Mouse (Mus musculus) CH12.LX (cell line): Measurements from ENCODE around the gene Jaml. TPM values are rescaled to one million over a fixed set of nuclear protein-coding genes. Genes with fewer than 3 reads are reported as not detected.

ENCODE experiments used
- DNase-seq: peaks from one replicate; pipeline ENCODE4 v3.0.0-alpha.2; 2013; ENCODE audit errors: extremely low read depth
- H3K27ac ChIP-seq: 2 replicates; pipeline ENCODE4 v1.5.1; 2012; ENCODE audit warnings: low read depth, mild to moderate bottlenecking, control low read depth, moderate library complexity; ENCODE audit not compliant: insufficient read depth
- H3K27me3 ChIP-seq: replicated peaks from 2 replicates; pipeline ENCODE3; 2012; ENCODE audit warnings: inconsistent platforms
- H3K36me3 ChIP-seq, 2 experiments: replicated peaks in 1 of 2; 2 replicates each; pipeline versions ENCODE3 to v1.6.1; 2012; ENCODE audit warnings: inconsistent platforms in 1 of 2, low read length in 1 of 2, mild to moderate bottlenecking in 1 of 2, mixed read lengths in 1 of 2, moderate library complexity in 1 of 2; ENCODE audit not compliant: control insufficient read depth in 1 of 2, insufficient read depth in 1 of 2
- H3K4me1 ChIP-seq, 2 experiments: 2 replicates each; pipeline ENCODE4 v1.6.1; 2012; ENCODE audit warnings: inconsistent platforms in 1 of 2, moderate library complexity in 1 of 2; ENCODE audit not compliant: insufficient read depth in 2 of 2, control insufficient read depth in 1 of 2
- H3K4me2 ChIP-seq: 2 replicates; pipeline ENCODE4 v1.6.1; 2012; ENCODE audit warnings: low read depth, mild to moderate bottlenecking, control low read depth; ENCODE audit not compliant: poor library complexity, insufficient read depth, severe bottlenecking
- H3K4me3 ChIP-seq, 3 experiments: fragments of 150-350 bp in 1 of 3; sonication (generic) in 1 of 3; replicated peaks in 1 of 3; 2 replicates each; pipeline versions ENCODE3 to v1.5.1; 2011 to 2012; ENCODE audit warnings: low read depth in 2 of 3, low read length in 2 of 3, mild to moderate bottlenecking in 2 of 3, moderate library complexity in 2 of 3, control low read depth in 1 of 3, improper control_type of control experiment in 1 of 3, inconsistent platforms in 1 of 3, mixed read lengths in 1 of 3; ENCODE audit not compliant: poor library complexity in 1 of 3
- H3K79me2 ChIP-seq: replicated peaks from 2 replicates; pipeline ENCODE4 v1.6.1; 2012; ENCODE audit warnings: mild to moderate bottlenecking, moderate library complexity; ENCODE audit not compliant: control insufficient read depth, poor library complexity, insufficient read depth, severe bottlenecking; ENCODE audit errors: extremely low read depth
- H3K9ac ChIP-seq: 2 replicates; pipeline ENCODE4 v1.6.1; 2012; ENCODE audit warnings: low read depth, mild to moderate bottlenecking, control low read depth, moderate library complexity; ENCODE audit not compliant: insufficient read depth
- H3K9me3 ChIP-seq: replicated peaks from 2 replicates; pipeline ENCODE3; 2012; ENCODE audit warnings: low read length, inconsistent platforms, mixed read lengths
- CHD2 ChIP-seq: IDR thresholded peaks from 2 replicates; pipeline ENCODE4 v1.6.1; 2011; ENCODE audit warnings: low read length, improper control_type of control experiment
- E2F4 ChIP-seq: IDR thresholded peaks from 2 replicates; pipeline ENCODE4 v1.6.1; 2011; ENCODE audit warnings: low read depth, low read length, improper control_type of control experiment; ENCODE audit not compliant: insufficient replicate concordance
- ELF1 ChIP-seq: IDR thresholded peaks from 2 replicates; pipeline ENCODE4 v1.6.1; 2014; ENCODE audit warnings: low read depth, mild to moderate bottlenecking, inconsistent platforms, low read length, improper control_type of control experiment
- EP300 ChIP-seq: IDR thresholded peaks from 2 replicates; pipeline ENCODE4 v1.6.1; 2011; ENCODE audit warnings: low read length, improper control_type of control experiment
- GABPA ChIP-seq: IDR thresholded peaks from 2 replicates; pipeline ENCODE4 v1.6.1; 2012; ENCODE audit warnings: low read depth, low read length, improper control_type of control experiment, inconsistent platforms; ENCODE audit not compliant: insufficient replicate concordance
- HCFC1 ChIP-seq: IDR thresholded peaks from 2 replicates; pipeline ENCODE4 v1.6.1; 2012; ENCODE audit warnings: low read depth, mild to moderate bottlenecking, inconsistent platforms, low read length, improper control_type of control experiment
- IRF4 ChIP-seq: IDR thresholded peaks from 2 replicates; pipeline ENCODE4 v1.6.1; 2014; ENCODE audit warnings: low read depth, mild to moderate bottlenecking, inconsistent platforms, low read length, improper control_type of control experiment
- JUN ChIP-seq: IDR thresholded peaks from 2 replicates; pipeline ENCODE4 v1.6.1; 2011; ENCODE audit warnings: low read depth, mild to moderate bottlenecking, low read length, improper control_type of control experiment, moderate library complexity; ENCODE audit not compliant: insufficient read depth
- JUND ChIP-seq: conservative IDR thresholded peaks from 2 replicates; pipeline ENCODE4 v1.6.1; 2011; ENCODE audit warnings: low read depth, low read length, improper control_type of control experiment
- KAT2A ChIP-seq: IDR thresholded peaks from 2 replicates; pipeline ENCODE4 v1.6.1; 2012; ENCODE audit warnings: low read length, improper control_type of control experiment, inconsistent platforms; ENCODE audit not compliant: insufficient replicate concordance
- MAFK ChIP-seq: IDR thresholded peaks from 2 replicates; pipeline ENCODE4 v1.6.1; 2011; ENCODE audit warnings: low read length, improper control_type of control experiment; ENCODE audit not compliant: insufficient replicate concordance
- MAX ChIP-seq: IDR thresholded peaks from 2 replicates; pipeline ENCODE4 v1.6.1; 2011; ENCODE audit warnings: low read length, improper control_type of control experiment
- MAZ ChIP-seq: IDR thresholded peaks from 2 replicates; pipeline ENCODE4 v1.6.1; 2012; ENCODE audit warnings: low read depth, mild to moderate bottlenecking, inconsistent platforms, low read length, improper control_type of control experiment, moderate library complexity
- MEF2A ChIP-seq: IDR thresholded peaks from 2 replicates; pipeline ENCODE4 v1.6.1; 2014; ENCODE audit warnings: low read depth, mild to moderate bottlenecking, inconsistent platforms, low read length, improper control_type of control experiment, borderline replicate concordance
- MXI1 ChIP-seq: IDR thresholded peaks from 2 replicates; pipeline ENCODE4 v1.6.1; 2011; ENCODE audit warnings: mild to moderate bottlenecking, low read depth, low read length, improper control_type of control experiment
- NRF1 ChIP-seq: IDR thresholded peaks from 2 replicates; pipeline ENCODE4 v1.6.1; 2014; ENCODE audit warnings: low read depth, mild to moderate bottlenecking, inconsistent platforms, low read length, improper control_type of control experiment, moderate library complexity
- PAX5 ChIP-seq: IDR thresholded peaks from 2 replicates; pipeline ENCODE4 v1.6.1; 2012; ENCODE audit warnings: low read length, inconsistent platforms, mixed read lengths
- RAD21 ChIP-seq: IDR thresholded peaks from 2 replicates; pipeline ENCODE4 v1.6.1; 2011; ENCODE audit warnings: low read depth, mild to moderate bottlenecking, low read length, improper control_type of control experiment, moderate library complexity
- RCOR1 ChIP-seq: conservative IDR thresholded peaks from 2 replicates; pipeline ENCODE4 v1.6.1; 2012; ENCODE audit warnings: low read depth, mild to moderate bottlenecking, inconsistent platforms, low read length, improper control_type of control experiment
- SIN3A ChIP-seq: IDR thresholded peaks from 2 replicates; pipeline ENCODE4 v1.6.1; 2012; ENCODE audit warnings: low read length, improper control_type of control experiment, inconsistent platforms
- SMC3 ChIP-seq: IDR thresholded peaks from 2 replicates; pipeline ENCODE4 v1.6.1; 2011; ENCODE audit warnings: low read depth, low read length, improper control_type of control experiment
- TBP ChIP-seq: conservative IDR thresholded peaks from 2 replicates; pipeline ENCODE4 v1.6.1; 2011; ENCODE audit warnings: low read depth, low read length, improper control_type of control experiment
- TCF12 ChIP-seq: IDR thresholded peaks from 2 replicates; pipeline ENCODE4 v1.6.1; 2014; ENCODE audit warnings: low read depth, mild to moderate bottlenecking, inconsistent platforms, low read length, improper control_type of control experiment
- UBTF ChIP-seq: IDR thresholded peaks from 2 replicates; pipeline ENCODE4 v1.6.1; 2012; ENCODE audit warnings: low read depth, mild to moderate bottlenecking, inconsistent platforms, low read length, improper control_type of control experiment, moderate library complexity
- USF1 ChIP-seq: IDR thresholded peaks from 2 replicates; pipeline ENCODE4 v1.6.1; 2014; ENCODE audit warnings: low read depth, mild to moderate bottlenecking, inconsistent platforms, low read length, improper control_type of control experiment
- USF2 ChIP-seq: conservative IDR thresholded peaks from 2 replicates; pipeline ENCODE4 v1.6.1; 2011; ENCODE audit warnings: low read depth, low read length, improper control_type of control experiment
- ZC3H11A ChIP-seq: IDR thresholded peaks from 2 replicates; pipeline ENCODE4 v1.6.1; 2012; ENCODE audit warnings: low read depth, mild to moderate bottlenecking, inconsistent platforms, low read length, improper control_type of control experiment
- ZKSCAN1 ChIP-seq: IDR thresholded peaks from 2 replicates; pipeline ENCODE4 v1.6.1; 2012; ENCODE audit warnings: low read depth, inconsistent platforms, low read length, improper control_type of control experiment, borderline replicate concordance
- dilution Hi-C: fragments of 300-500 bp; cut with MboI; formaldehyde crosslinking; loops from 2 replicates; pipeline ENCODE4 v1.14.3; 2020; ENCODE audit warnings: low sequenced_read_pairs; ENCODE audit not compliant: extremely low pct_unique_long_range_greater_than_20kb, extremely low pct_ligation_motif_present
- in situ Hi-C: fragments of 300-500 bp; cut with MboI; formaldehyde crosslinking; loops from 3 replicates; pipeline ENCODE4 v1.14.3; 2019; ENCODE audit warnings: low sequenced_read_pairs, low pct_ligation_motif_present, low pct_unique_long_range_greater_than_20kb, mixed read lengths
- polyA plus RNA-seq: library from polyadenylated mRNA; unstranded; fragments of >175 nt; gene quantifications from 2 replicates; pipeline ENCODE4 v1.2.1, GENCODE M21; 2012; ENCODE audit warnings: low read depth; ENCODE audit not compliant: insufficient read length
- total RNA-seq, 2 experiments: library from RNA; depleted of rRNA; stranded (reverse); fragments of 300-350 nt in 1 of 2; fragments of >200 nt in 1 of 2; gene quantifications; 2 replicates each; pipeline ENCODE4 v1.2.3; 2012 to 2014

Jaml gene
- total and polyA plus RNA-seq, 3 experiments, result 0.51 to 1.1 (median 0.87) TPM

DNA sequence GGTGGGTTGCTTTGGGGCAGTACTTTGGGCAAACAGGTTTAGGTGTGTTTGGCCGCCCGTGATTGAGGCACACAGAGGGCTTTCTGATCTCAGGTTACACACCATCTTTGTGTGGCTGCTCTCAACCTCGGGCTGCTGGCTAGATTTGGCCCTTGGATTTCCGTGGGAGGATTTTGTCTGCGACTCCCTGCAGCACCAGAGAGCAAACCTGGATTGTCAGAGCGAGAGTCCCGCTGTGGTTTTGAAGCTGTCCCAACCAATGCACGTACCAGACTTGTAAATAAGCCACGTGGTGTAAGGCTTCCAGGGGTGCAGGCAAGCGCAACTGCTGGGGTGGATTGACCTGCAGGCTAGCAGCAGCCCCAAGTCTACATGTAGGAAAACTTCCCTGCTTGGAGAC, 36.0 kb upstream of the Jaml start (continued):
- TF ChIP-seq TCF12 (no peak), ELF1 (no peak), SMC3 (no peak), MXI1 (no peak; the same call in 1 of the 2 replicates), JUND (no peak)

- no peak overlapping the region for H3K4me3 ChIP-seq
- in situ Hi-C loops, result no loop called here
- no peak overlapping the region for H3K4me2 ChIP-seq
- no peak for DNase-seq
- TF ChIP-seq EP300, result no peak
- TF ChIP-seq MAZ, result no peak
- no peak for TF ChIP-seq KAT2A
- no peak for TF ChIP-seq CHD2
- TF ChIP-seq USF2, result no peak
- TF ChIP-seq NRF1, result no peak
- TF ChIP-seq IRF4, result no peak
- no peak for TF ChIP-seq RCOR1
- TF ChIP-seq MAX, result no peak
- TF ChIP-seq ZKSCAN1, result no peak
- TF ChIP-seq MEF2A, result no peak
- H3K27me3 ChIP-seq, result no peaks in the 10 kb centered on the region
- H3K27ac ChIP-seq, result no peak overlapping the region
- dilution Hi-C loops, result no loop called here
- no peaks in the 10 kb centered on the region for H3K79me2 ChIP-seq
- no peak overlapping the region for H3K9ac ChIP-seq
- H3K36me3 ChIP-seq, result no peaks in the 10 kb centered on the region
- peaks cover 16 to 28% of the 10 kb centered on the region in 2 experiments for H3K4me1 ChIP-seq
- H3K9me3 ChIP-seq, result no peaks in the 10 kb centered on the region
Observed at GRCm38 (mm10) chr9:45046973-45047372, 32.0 kb upstream of the Jaml start.

DNA sequence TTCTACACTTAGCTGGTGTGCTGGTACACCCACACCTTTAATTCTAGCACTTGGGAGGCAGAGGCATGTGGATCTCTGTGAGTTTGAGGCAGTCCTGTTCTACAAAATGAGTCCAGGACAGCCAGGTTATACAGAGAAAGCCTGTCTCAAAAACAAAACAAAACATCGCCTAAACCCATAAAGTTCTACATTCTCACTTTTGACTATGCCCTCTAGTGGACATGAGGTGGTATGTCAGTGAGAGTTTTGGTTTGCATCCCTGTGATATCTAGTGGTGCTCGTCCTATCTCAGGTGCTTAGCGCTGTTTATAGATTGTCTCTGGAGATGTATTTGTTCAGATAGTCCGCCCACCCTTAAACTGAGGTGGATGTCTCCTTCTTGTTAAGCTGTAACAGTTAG, 30.5 kb upstream of the Jaml start:
- no peaks in the 10 kb centered on the region for H3K36me3 ChIP-seq
- H3K9me3 ChIP-seq, result no peaks in the 10 kb centered on the region
- H3K9ac ChIP-seq, result no peak overlapping the region; the same call in 1 of the 2 replicates
- H3K27me3 ChIP-seq, result no peaks in the 10 kb centered on the region
- peak; percentile 68 for DNase-seq
- in situ Hi-C loops, result no loop called here
- H3K4me3 ChIP-seq, result no peak overlapping the region
- no peaks in the 10 kb centered on the region for H3K79me2 ChIP-seq
- peaks cover 3 to 13% of the 10 kb centered on the region in 2 experiments for H3K4me1 ChIP-seq
- dilution Hi-C loops, result no loop called here
- no peak overlapping the region for H3K27ac ChIP-seq
- H3K4me2 ChIP-seq, result peak overlapping the region; percentile 41; the same call in 1 of the 2 replicates
- TF ChIP-seq CHD2 (no peak), E2F4 (no peak), ZKSCAN1 (no peak), GABPA (no peak), HCFC1 (no peak), MAFK (no peak), MAZ (no peak), UBTF (no peak), ZC3H11A (peak; percentile 51; the same call in 1 of the 2 replicates), USF1 (no peak), JUND (no peak), SIN3A (0 out of 2 replicates have a peak, but pooled peaks have one; percentile 30), TBP (0 out of 2 replicates have a peak, but pooled peaks have one; percentile 14), MAX (no peak), ELF1 (no peak), RAD21 (peak; percentile 75), JUN (no peak), IRF4 (peak; percentile 57), MEF2A (peak; percentile 30; the same call in 1 of the 2 replicates), PAX5 (no peak), SMC3 (peak; percentile 98), KAT2A (no peak), USF2 (no peak)
